Mouse (Mus musculus): ENCODE results near the gene Foxp1.

- TF ChIP-seq GATA1 (IDR thresholded peaks at IDR 0.05; ENCODE audit: borderline replicate concordance, low read length) (no peak), FLI1 (IDR thresholded peaks at IDR 0.05; ENCODE audit: low read length) (no peak)
Measured at GRCm38 (mm10) chr6:99203231-99203630, 319.3 kb downstream of the Foxp1 start.
